Mouse (Mus musculus) lung, embryonic 16.5 days (tissue): ENCODE data around the gene Hnrnpa3. TPM values are rescaled to one million over a fixed set of nuclear protein-coding genes. Genes with fewer than 3 reads are reported as not detected.
A peak's percentile ranks its signal among the peaks of the same experiment; 100 is the strongest.

ENCODE experiments used
- ATAC-seq: fragments of 200-750 bp; cut with Nextera tagmentation; 2 replicates; pipeline ENCODE4 v1.8.0; 2017; ENCODE audit warnings: low read depth, mild to moderate bottlenecking, moderate library complexity
- H3K27ac ChIP-seq: fragments of 300-500 bp; sonication (generic); 2 replicates; pipeline ENCODE4 v1.5.1; 2014; ENCODE audit warnings: mild to moderate bottlenecking, control low read depth, low read length
- H3K27me3 ChIP-seq: fragments of 300-500 bp; sonication (generic); 2 replicates; pipeline ENCODE4 v1.6.1; 2014; ENCODE audit warnings: low read depth, low read length, mixed read lengths; ENCODE audit not compliant: control insufficient read depth, insufficient read depth
- H3K36me3 ChIP-seq: fragments of 300-500 bp; sonication (generic); 2 replicates; pipeline ENCODE4 v1.6.1; 2014; ENCODE audit warnings: low read length; ENCODE audit not compliant: control insufficient read depth, insufficient read depth
- H3K4me1 ChIP-seq: fragments of 300-500 bp; sonication (generic); replicated peaks from 2 replicates; pipeline ENCODE4 v1.6.1; 2014; ENCODE audit warnings: low read length, mixed read lengths; ENCODE audit not compliant: control insufficient read depth, insufficient read depth
- H3K4me2 ChIP-seq: fragments of 300-500 bp; sonication (generic); 2 replicates; pipeline ENCODE4 v1.6.1; 2014; ENCODE audit warnings: low read depth, low read length, control low read depth
- H3K4me3 ChIP-seq: fragments of 300-500 bp; sonication (generic); 2 replicates; pipeline ENCODE4 v1.5.1; 2014; ENCODE audit warnings: mild to moderate bottlenecking, low read length, control low read depth
- H3K9ac ChIP-seq: fragments of 300-500 bp; sonication (generic); 2 replicates; pipeline ENCODE4 v1.6.1; 2014; ENCODE audit warnings: low read length, control low read depth
- H3K9me3 ChIP-seq: fragments of 300-500 bp; sonication (generic); 2 replicates; pipeline ENCODE4 v1.6.1; 2016; ENCODE audit warnings: low read length; ENCODE audit not compliant: control insufficient read depth
- WGBS: fragments of 180-500 bp; shearing (Covaris S2); extraction: QIAGEN DNeasy Blood & Tissue Kit; methylation state at CpG from one replicate; pipeline ENCODE4 v1.1.7; 2014; 5-methylcytosine and 5-hydroxymethylcytosine counted together
- polyA plus RNA-seq: library from polyadenylated mRNA; unstranded; fragments of >200 nt; fragmentation: Nextera tagmentation; extraction: Ambion mirVana; gene quantifications from 2 replicates; pipeline ENCODE4 v1.2.1, GENCODE M21; 2015

The Hnrnpa3 gene
- polyA plus RNA-seq, 1 experiment from 2014 or later = 346 TPM

GRCm38 (mm10) chr2:75645251-75645650, 13.8 kb upstream of the Hnrnpa3 start:
- WGBS = 91% methylated on average over 12 of the region's 12 CpGs
- Histone ChIP-seq H3K9me3 (no peaks in the 10 kb centered on the region), H3K36me3 (no peaks in the 10 kb centered on the region), H3K4me2 (no peak overlapping the region), H3K4me3 (no peak overlapping the region), H3K27me3 (no peaks in the 10 kb centered on the region), H3K27ac (no peak overlapping the region), H3K9ac (no peak overlapping the region), H3K4me1 (peaks cover 11% of the 10 kb centered on the region)
- no peak for ATAC-seq

GRCm38 (mm10) chr2:75650437-75650836, 8.6 kb upstream of the Hnrnpa3 start:
- 81% methylated on average over 1 of the region's 1 CpGs for WGBS
- H3K27ac ChIP-seq = no peak overlapping the region
- no peak overlapping the region for H3K4me3 ChIP-seq
- no peak overlapping the region for H3K9ac ChIP-seq
- no peaks in the 10 kb centered on the region for H3K9me3 ChIP-seq
- H3K4me1 ChIP-seq = no peaks in the 10 kb centered on the region
- H3K27me3 ChIP-seq = no peaks in the 10 kb centered on the region
- H3K36me3 ChIP-seq = no peaks in the 10 kb centered on the region
- ATAC-seq = no peak
- H3K4me2 ChIP-seq = no peak overlapping the region

GRCm38 (mm10) chr2:75653150-75653549, 5.9 kb upstream of the Hnrnpa3 start:
- no peaks in the 10 kb centered on the region for H3K9me3 ChIP-seq
- peaks cover 5% of the 10 kb centered on the region for H3K4me1 ChIP-seq
- ATAC-seq = no peak
- no peaks in the 10 kb centered on the region for H3K27me3 ChIP-seq
- H3K36me3 ChIP-seq = no peaks in the 10 kb centered on the region
- no peak overlapping the region for H3K27ac ChIP-seq
- H3K9ac ChIP-seq = no peak overlapping the region
- no peak overlapping the region for H3K4me3 ChIP-seq
- no peak overlapping the region for H3K4me2 ChIP-seq

GRCm38 (mm10) chr2:75654679-75655078, 4.4 kb upstream of the Hnrnpa3 start:
- Histone ChIP-seq H3K4me1 (peaks cover 5% of the 10 kb centered on the region), H3K4me2 (no peak overlapping the region), H3K27ac (no peak overlapping the region), H3K27me3 (no peaks in the 10 kb centered on the region), H3K36me3 (no peaks in the 10 kb centered on the region), H3K9ac (no peak overlapping the region), H3K9me3 (no peaks in the 10 kb centered on the region), H3K4me3 (no peak overlapping the region)
- 76% methylated on average over 1 of the region's 1 CpGs for WGBS
- no peak for ATAC-seq

GRCm38 (mm10) chr2:75656924-75657323, 2.1 kb upstream of the Hnrnpa3 start:
- Histone ChIP-seq H3K9me3 (no peaks in the 10 kb centered on the region), H3K4me1 (peaks cover 14% of the 10 kb centered on the region), H3K4me3 (no peak overlapping the region), H3K9ac (no peak overlapping the region), H3K27ac (no peak overlapping the region; the same call in 1 of the 2 replicates), H3K4me2 (no peak overlapping the region), H3K36me3 (peaks cover 3% of the 10 kb centered on the region; the same call in 1 of the 2 replicates), H3K27me3 (no peaks in the 10 kb centered on the region)
- WGBS = 90% methylated on average over 5 of the region's 5 CpGs
- ATAC-seq = no peak

- 2% methylated on average over 18 of the region's 18 CpGs for WGBS
- Histone ChIP-seq H3K27ac (peak overlapping the region; percentile 98), H3K27me3 (no peaks in the 10 kb centered on the region), H3K4me2 (peak overlapping the region; percentile 68), H3K4me1 (peaks cover 14% of the 10 kb centered on the region), H3K9ac (peak overlapping the region; percentile 85), H3K4me3 (peak overlapping the region; percentile 63), H3K9me3 (no peaks in the 10 kb centered on the region), H3K36me3 (peaks cover 11% of the 10 kb centered on the region)
- no peak for ATAC-seq
These were observed 962 bp upstream of the Hnrnpa3 start for GRCm38 (mm10) chr2:75657907-75658691.

- Histone ChIP-seq H3K27ac (peak overlapping the region; percentile 96), H3K9me3 (no peaks in the 10 kb centered on the region), H3K4me3 (peak overlapping the region; percentile 98), H3K36me3 (peaks cover 21% of the 10 kb centered on the region), H3K4me1 (peaks cover 14% of the 10 kb centered on the region), H3K9ac (peak overlapping the region; percentile 99), H3K27me3 (no peaks in the 10 kb centered on the region), H3K4me2 (no peak overlapping the region)
- WGBS = 0% methylated on average over 37 of the region's 47 CpGs
- peak; percentile 77 for ATAC-seq
These were observed 534 bp downstream of the Hnrnpa3 start for GRCm38 (mm10) chr2:75659629-75659960.

GRCm38 (mm10) chr2:75660255-75660948, 1.3 kb downstream of the Hnrnpa3 start:
- Histone ChIP-seq H3K4me1 (peaks cover 14% of the 10 kb centered on the region), H3K9me3 (no peaks in the 10 kb centered on the region), H3K4me2 (peak overlapping the region; percentile 96), H3K27ac (peak overlapping the region; percentile 96), H3K27me3 (no peaks in the 10 kb centered on the region), H3K4me3 (peak overlapping the region; percentile 98), H3K9ac (peak overlapping the region; percentile 99), H3K36me3 (peaks cover 27% of the 10 kb centered on the region)
- no peak for ATAC-seq
- 1% methylated on average over 15 of the region's 15 CpGs for WGBS

GRCm38 (mm10) chr2:75661106-75661505, 2.0 kb downstream of the Hnrnpa3 start:
- WGBS = 10% methylated on average over 2 of the region's 2 CpGs
- no peaks in the 10 kb centered on the region for H3K27me3 ChIP-seq
- peak overlapping the region; percentile 98 for H3K4me3 ChIP-seq
- no peak for ATAC-seq
- peaks cover 14% of the 10 kb centered on the region for H3K4me1 ChIP-seq
- peak overlapping the region; percentile 99 for H3K9ac ChIP-seq
- no peaks in the 10 kb centered on the region for H3K9me3 ChIP-seq
- peak overlapping the region; percentile 96 for H3K4me2 ChIP-seq
- H3K36me3 ChIP-seq = peaks cover 27% of the 10 kb centered on the region
- H3K27ac ChIP-seq = no peak overlapping the region
